Mouse (Mus musculus) olfactory bulb, adult 2 months (tissue): ENCODE data around the gene 1110008L16Rik. TPM values are rescaled to one million over a fixed set of nuclear protein-coding genes. Genes with fewer than 3 reads are reported as not detected.
"Not testable (repeated sequence)": the region's sequence is repeated elsewhere in the genome, so short reads cannot be mapped to it uniquely, and the experiment has no call there.

Experiments
- H3K27ac ChIP-seq: fragments of 200-500 bp; 2 replicates; pipeline ENCODE4 v1.5.1; 2012; ENCODE audit warnings: low read depth, low read length; ENCODE audit not compliant: insufficient read depth
- H3K4me1 ChIP-seq: fragments of 200-500 bp; 2 replicates; pipeline ENCODE4 v1.6.1; 2012; ENCODE audit warnings: low read length; ENCODE audit not compliant: control insufficient read depth, insufficient read depth
- H3K4me3 ChIP-seq: fragments of 200-500 bp; 2 replicates; pipeline ENCODE4 v1.5.1; 2012; ENCODE audit warnings: mild to moderate bottlenecking, low read depth, low read length, moderate library complexity; ENCODE audit not compliant: insufficient read depth
- CTCF ChIP-seq: fragments of 200-500 bp; IDR thresholded peaks from 2 replicates; pipeline ENCODE4 v1.5.1; 2012; ENCODE audit warnings: low read depth, mild to moderate bottlenecking, low read length, moderate library complexity; ENCODE audit not compliant: insufficient read depth
- POLR2A ChIP-seq: fragments of 200-500 bp; IDR thresholded peaks from 2 replicates; pipeline ENCODE4 v1.6.1; 2012; ENCODE audit warnings: mild to moderate bottlenecking, low read depth, low read length, moderate library complexity; ENCODE audit not compliant: insufficient read depth
- WGBS: fragments of 180-500 bp; shearing (Covaris S2); methylation state at CpG from one replicate; pipeline ENCODE4 v1.1.7; 2018; 5-methylcytosine and 5-hydroxymethylcytosine counted together
- polyA plus RNA-seq: library from polyadenylated mRNA; stranded (reverse); fragments of >200 nt; gene quantifications from 2 replicates; pipeline ENCODE4 v1.2.4, GENCODE M21; 2012; ENCODE audit warnings: low replicate concordance; ENCODE audit not compliant: missing spikeins, insufficient read depth, insufficient read length

The 1110008L16Rik gene
- polyA plus RNA-seq, 1 experiment = not detected

GRCm38 (mm10) chr12:55333662-55334061 lies 34.3 kb downstream of the 1110008L16Rik start:
- H3K4me3 ChIP-seq = no peak overlapping the region
- TF ChIP-seq POLR2A = no peak
- TF ChIP-seq CTCF = no peak
- H3K27ac ChIP-seq = no peak overlapping the region
- 94% methylated on average over 7 of the region's 7 CpGs for WGBS
- no peaks in the 10 kb centered on the region for H3K4me1 ChIP-seq

- WGBS = 93% methylated on average over 1 of the region's 2 CpGs
- not testable (repeated sequence) for H3K4me3 ChIP-seq, H3K4me1 ChIP-seq, H3K27ac ChIP-seq
Measured at GRCm38 (mm10) chr12:55338490-55338889, 39.1 kb downstream of the 1110008L16Rik start.

GRCm38 (mm10) chr12:55343045-55343444 lies 43.7 kb downstream of the 1110008L16Rik start:
- 94% methylated on average over 1 of the region's 1 CpGs for WGBS
- H3K4me1 ChIP-seq, H3K27ac ChIP-seq, H3K4me3 ChIP-seq: not testable (repeated sequence)

GRCm38 (mm10) chr12:55343998-55344397 lies 44.6 kb downstream of the 1110008L16Rik start:
- no peaks in the 10 kb centered on the region for H3K4me1 ChIP-seq
- no peak overlapping the region for H3K27ac ChIP-seq
- H3K4me3 ChIP-seq = no peak overlapping the region

GRCm38 (mm10) chr12:55344583-55344982 lies 45.2 kb downstream of the 1110008L16Rik start:
- no peak for TF ChIP-seq POLR2A
- 72% methylated on average over 13 of the region's 13 CpGs for WGBS
- no peak overlapping the region for H3K27ac ChIP-seq
- no peaks in the 10 kb centered on the region for H3K4me1 ChIP-seq
- H3K4me3 ChIP-seq = no peak overlapping the region

More at GRCm38 (mm10) chr12:55343998-55344397, 44.6 kb downstream of the 1110008L16Rik start:
- 64% methylated on average over 11 of the region's 11 CpGs for WGBS
- no peak for TF ChIP-seq CTCF
- TF ChIP-seq POLR2A = no peak

GRCm38 (mm10) chr12:55353423-55353822 lies 54.0 kb downstream of the 1110008L16Rik start:
- Histone ChIP-seq H3K4me3 (no peak overlapping the region), H3K4me1 (no peaks in the 10 kb centered on the region), H3K27ac (no peak overlapping the region)
- TF ChIP-seq POLR2A = no peak
- TF ChIP-seq CTCF = no peak
- 82% methylated on average over 6 of the region's 6 CpGs for WGBS

- TF ChIP-seq CTCF (no peak), POLR2A (no peak)
- Histone ChIP-seq H3K27ac (no peak overlapping the region), H3K4me1 (no peaks in the 10 kb centered on the region), H3K4me3 (no peak overlapping the region)
- 31% methylated on average over 4 of the region's 4 CpGs for WGBS
Measured at GRCm38 (mm10) chr12:55354904-55355303, 55.5 kb downstream of the 1110008L16Rik start.

- Histone ChIP-seq H3K27ac (no peak overlapping the region), H3K4me3 (no peak overlapping the region), H3K4me1 (no peaks in the 10 kb centered on the region)
- 45% methylated on average over 1 of the region's 1 CpGs for WGBS
- no peak for TF ChIP-seq CTCF
- TF ChIP-seq POLR2A = no peak
Measured at GRCm38 (mm10) chr12:55357303-55357702, 57.9 kb downstream of the 1110008L16Rik start.

- Histone ChIP-seq H3K4me3 (no peak overlapping the region), H3K27ac (no peak overlapping the region), H3K4me1 (no peaks in the 10 kb centered on the region)
- WGBS = 71% methylated on average over 5 of the region's 5 CpGs
- TF ChIP-seq CTCF (no peak), POLR2A (no peak)
Measured at GRCm38 (mm10) chr12:55360929-55361328, 61.6 kb downstream of the 1110008L16Rik start.

GRCm38 (mm10) chr12:55365083-55365482 lies 65.7 kb downstream of the 1110008L16Rik start:
- Histone ChIP-seq H3K27ac (no peak overlapping the region), H3K4me3 (no peak overlapping the region), H3K4me1 (no peaks in the 10 kb centered on the region)
- 75% methylated on average over 2 of the region's 2 CpGs for WGBS
- TF ChIP-seq POLR2A = no peak
- TF ChIP-seq CTCF = no peak
